Mouse (Mus musculus): ENCODE measurements around the gene Hes2.

Gene Hes2

GRCm38 (mm10) chr4:152161601-152162000, 2.9 kb downstream of the Hes2 start:
- peak; percentile 61 for DNase-seq

GRCm38 (mm10) chr4:152162748-152163147, 4.1 kb downstream of the Hes2 start:
- DNase-seq, result no peak

GRCm38 (mm10) chr4:152165036-152165931, 6.6 kb downstream of the Hes2 start:
- peak; percentile 76 for DNase-seq

- no peak for DNase-seq
Measured at GRCm38 (mm10) chr4:152168052-152168451, 9.4 kb downstream of the Hes2 start.

GRCm38 (mm10) chr4:152169103-152169502, 10.4 kb downstream of the Hes2 start:
- DNase-seq, result no peak

- no peak for DNase-seq
Measured at GRCm38 (mm10) chr4:152170286-152170685, 11.6 kb downstream of the Hes2 start.

GRCm38 (mm10) chr4:152171543-152171942, 12.9 kb downstream of the Hes2 start:
- no peak for DNase-seq

- DNase-seq, result peak; percentile 87
Measured at GRCm38 (mm10) chr4:152173041-152173440, 14.4 kb downstream of the Hes2 start.

- DNase-seq, result no peak
Measured at GRCm38 (mm10) chr4:152173956-152174355, 15.3 kb downstream of the Hes2 start.

- DNase-seq, result no peak
Measured at GRCm38 (mm10) chr4:152176638-152177037, 18.0 kb downstream of the Hes2 start.

- no peak for DNase-seq
Measured at GRCm38 (mm10) chr4:152177174-152177536, 18.5 kb downstream of the Hes2 start.

- peak; percentile 95 for DNase-seq
Measured at GRCm38 (mm10) chr4:152177537-152178343, 19.1 kb downstream of the Hes2 start, which contains the start of gene Acot7. TSS of gene Acot7 (plus strand) at chr4:152178134.

GRCm38 (mm10) chr4:152178344-152178864, 19.7 kb downstream of the Hes2 start:
- peak; percentile 59 for DNase-seq

- DNase-seq, result no peak
Measured at GRCm38 (mm10) chr4:152178916-152179705, 20.4 kb downstream of the Hes2 start.

- no peak for DNase-seq
Measured at GRCm38 (mm10) chr4:152179946-152180660, 21.4 kb downstream of the Hes2 start.

- DNase-seq, result no peak
Measured at GRCm38 (mm10) chr4:152182205-152182604, 23.5 kb downstream of the Hes2 start.

GRCm38 (mm10) chr4:152184353-152185035, 25.8 kb downstream of the Hes2 start:
- no peak for DNase-seq

- DNase-seq, result peak; percentile 34
Measured at GRCm38 (mm10) chr4:152185137-152185509, 26.5 kb downstream of the Hes2 start.

GRCm38 (mm10) chr4:152185510-152186204, 27.0 kb downstream of the Hes2 start:
- peak; percentile 41 for DNase-seq

GRCm38 (mm10) chr4:152186205-152187082, 27.8 kb downstream of the Hes2 start:
- no peak for DNase-seq
